Mouse (Mus musculus) small intestine, adult 2 months (tissue): Measurements from ENCODE around the gene Gm20521.

Experiments used
- CTCF ChIP-seq: fragments of 200-500 bp; IDR thresholded peaks from 2 replicates; pipeline ENCODE4 v1.5.1; 2012; ENCODE audit warnings: low read depth, mild to moderate bottlenecking, control low read depth, inconsistent platforms, low read length, moderate library complexity, mixed read lengths; ENCODE audit not compliant: insufficient replicate concordance, insufficient read length; ENCODE audit errors: extremely low read depth
- POLR2A ChIP-seq: fragments of 200-500 bp; IDR thresholded peaks from 2 replicates; pipeline ENCODE4 v1.6.1; 2012; ENCODE audit warnings: low read depth, mild to moderate bottlenecking, control low read depth, inconsistent platforms, low read length, moderate library complexity

GRCm38 (mm10) chr14:54893651-54894181, 10.5 kb downstream of the Gm20521 start:
- TF ChIP-seq CTCF (no peak), POLR2A (peak; percentile 61; the same call in 1 of the 2 replicates)
